Mouse (Mus musculus) kidney, postnatal 10 days (tissue): ENCODE data around the gene Stk39.

ENCODE experiments used
- DNase-seq: peaks from one replicate; pipeline ENCODE4 v3.0.0; 2021; ENCODE audit warnings: mixed read lengths

Stk39 gene

GRCm38 (mm10) chr2:68457455-68458032 is 14.5 kb downstream of the Stk39 start:
- DNase-seq: no peak

GRCm38 (mm10) chr2:68456899-68457298 is 15.2 kb downstream of the Stk39 start:
- no peak for DNase-seq

GRCm38 (mm10) chr2:68452379-68452778 is 19.7 kb downstream of the Stk39 start:
- DNase-seq: no peak

GRCm38 (mm10) chr2:68448035-68448434 is 24.0 kb downstream of the Stk39 start:
- no peak for DNase-seq

GRCm38 (mm10) chr2:68443141-68443540 is 28.9 kb downstream of the Stk39 start:
- DNase-seq: no peak

GRCm38 (mm10) chr2:68442113-68442717 is 29.9 kb downstream of the Stk39 start:
- no peak for DNase-seq

GRCm38 (mm10) chr2:68439614-68440013 is 32.5 kb downstream of the Stk39 start:
- no peak for DNase-seq

- no peak for DNase-seq
These were observed 34.1 kb downstream of the Stk39 start for GRCm38 (mm10) chr2:68437920-68438319.

- no peak for DNase-seq
These were observed 34.9 kb downstream of the Stk39 start for GRCm38 (mm10) chr2:68437216-68437615.

GRCm38 (mm10) chr2:68436305-68436704 is 35.8 kb downstream of the Stk39 start:
- no peak for DNase-seq

GRCm38 (mm10) chr2:68435494-68436255 is 36.4 kb downstream of the Stk39 start:
- DNase-seq: no peak

GRCm38 (mm10) chr2:68434997-68435396 is 37.1 kb downstream of the Stk39 start:
- no peak for DNase-seq

- DNase-seq: no peak
These were observed 37.5 kb downstream of the Stk39 start for GRCm38 (mm10) chr2:68434576-68434975.

- no peak for DNase-seq
These were observed 38.2 kb downstream of the Stk39 start for GRCm38 (mm10) chr2:68433736-68434312.

GRCm38 (mm10) chr2:68432834-68433233 is 39.2 kb downstream of the Stk39 start:
- DNase-seq: no peak

- DNase-seq: no peak
These were observed 40.8 kb downstream of the Stk39 start for GRCm38 (mm10) chr2:68431024-68431962.

- DNase-seq: no peak
These were observed 41.6 kb downstream of the Stk39 start for GRCm38 (mm10) chr2:68430493-68430892.

GRCm38 (mm10) chr2:68429436-68429835 is 42.6 kb downstream of the Stk39 start:
- no peak for DNase-seq

- no peak for DNase-seq
These were observed 45.0 kb downstream of the Stk39 start for GRCm38 (mm10) chr2:68426977-68427577.

- no peak for DNase-seq
These were observed 46.0 kb downstream of the Stk39 start for GRCm38 (mm10) chr2:68426074-68426473.

GRCm38 (mm10) chr2:68421002-68421401 is 51.1 kb downstream of the Stk39 start:
- no peak for DNase-seq

GRCm38 (mm10) chr2:68420223-68420622 is 51.8 kb downstream of the Stk39 start:
- DNase-seq: no peak
